7 mouse cellular contexts compared by ENCODE assay signal in the genomic region with DNA sequence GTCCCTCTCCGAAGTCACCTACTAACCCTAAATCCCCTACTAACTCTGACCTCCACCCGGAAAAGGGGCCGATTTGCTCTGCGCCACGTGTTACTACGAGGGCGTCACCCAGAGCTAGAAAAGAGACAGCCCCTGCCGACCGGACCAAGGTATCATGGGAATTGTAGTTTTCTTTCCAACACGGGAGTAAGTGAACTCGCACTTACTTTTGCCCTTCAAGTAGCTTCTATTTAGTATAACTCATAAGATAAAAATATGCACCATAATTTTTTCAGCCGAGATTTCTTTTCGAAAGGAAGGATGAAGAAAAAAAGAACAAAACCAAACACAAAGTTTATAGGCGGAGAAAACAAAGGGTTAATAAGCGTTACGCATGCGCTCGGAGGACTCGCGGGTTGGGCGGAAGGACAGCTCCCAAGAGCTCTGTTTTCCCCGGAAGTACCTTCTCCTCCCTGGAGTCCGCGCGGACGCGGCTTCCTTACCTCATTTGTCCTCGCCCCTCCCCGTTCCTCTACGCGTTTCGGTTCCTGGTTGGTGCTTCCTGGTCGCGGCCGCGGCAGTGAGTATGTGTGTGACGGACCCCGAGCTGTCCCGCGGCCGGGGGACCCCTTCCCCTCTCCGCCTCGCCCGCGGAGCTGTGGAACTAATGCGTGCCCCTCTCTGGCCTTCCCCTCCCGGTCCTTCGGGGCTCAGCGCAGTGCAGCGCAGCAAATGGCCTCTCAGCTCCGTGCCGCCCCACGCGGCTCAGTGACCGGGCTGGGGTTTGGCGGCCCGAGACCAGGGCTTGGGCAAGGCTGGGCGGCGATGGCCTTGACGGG. TPM values are rescaled to one million over a fixed set of nuclear protein-coding genes. Genes with fewer than 3 reads are reported as not detected.
DNase-seq lines count a peak whose midpoint lies in the region; ATAC-seq lines count a peak whose summit lies in the region.

No protein-coding gene starts in this region.

- no peaks in the 10 kb centered on the region for H3K36me3 ChIP-seq in embryonic facial prominence, embryonic 11.5 days (replicated peaks; ENCODE audit: control insufficient read depth, insufficient read depth, low read depth, low read length)
- no peaks in the 10 kb centered on the region for H3K36me3 ChIP-seq in limb, embryonic 10.5 days
- no peaks in the 10 kb centered on the region for H3K36me3 ChIP-seq in midbrain, embryonic 13.5 days

- WGBS in embryonic facial prominence, embryonic 11.5 days, result under 1% methylated on average over 60 of the region's 60 CpGs
- under 1% methylated on average over 60 of the region's 60 CpGs for WGBS in limb, embryonic 10.5 days
- WGBS in midbrain, embryonic 13.5 days, result under 1% methylated on average over 60 of the region's 60 CpGs

- peak; percentile 96 for DNase-seq in adrenal gland, postnatal 14 days
- DNase-seq in embryonic facial prominence, embryonic 11.5 days (ENCODE audit: low spot score), result peak; percentile 95
- DNase-seq in kidney, adult 11 months, result peak; percentile 94
- DNase-seq in limb, embryonic 10.5 days (ENCODE audit: low spot score), result peak; percentile 90
- peak; percentile 82 for DNase-seq in spleen, adult 12 weeks (ENCODE audit: low spot score)

- H3K9me3 ChIP-seq in embryonic facial prominence, embryonic 11.5 days (replicated peaks; ENCODE audit: control insufficient read depth, low read length), result no peaks in the 10 kb centered on the region
- H3K9me3 ChIP-seq in limb, embryonic 10.5 days (replicated peaks), result no peaks in the 10 kb centered on the region
- no peaks in the 10 kb centered on the region for H3K9me3 ChIP-seq in midbrain, embryonic 13.5 days

- no peaks in the 10 kb centered on the region for H3K4me1 ChIP-seq in embryonic facial prominence, embryonic 11.5 days (ENCODE audit: control insufficient read depth, insufficient read depth, low read length)
- H3K4me1 ChIP-seq in limb, embryonic 10.5 days, result peaks cover 8% of the 10 kb centered on the region
- H3K4me1 ChIP-seq in midbrain, embryonic 13.5 days (replicated peaks), result peaks cover 15% of the 10 kb centered on the region

- peak; percentile 96 for ATAC-seq in embryonic facial prominence, embryonic 11.5 days (replicated peaks; ENCODE audit: insufficient number of reproducible peaks, low FRiP score, low TSS enrichment, low read depth)
- ATAC-seq in granulocyte monocyte progenitor cell, adult 5-6 weeks (replicated peaks; ENCODE audit: poor library complexity, severe bottlenecking), result peak; percentile 96
- peak; percentile 99 for ATAC-seq in midbrain, embryonic 13.5 days

- peak overlapping the region; percentile 75 for H3K27ac ChIP-seq in embryonic facial prominence, embryonic 11.5 days (replicated peaks; ENCODE audit: low read depth, low read length)
- H3K27ac ChIP-seq in limb, embryonic 10.5 days, result peak overlapping the region; percentile 94
- peak overlapping the region; percentile 92 for H3K27ac ChIP-seq in midbrain, embryonic 13.5 days

- peak overlapping the region; percentile 93 for H3K9ac ChIP-seq in embryonic facial prominence, embryonic 11.5 days (replicated peaks; ENCODE audit: low read length)
- H3K9ac ChIP-seq in midbrain, embryonic 13.5 days (replicated peaks), result peak overlapping the region; percentile 93

- H3K4me2 ChIP-seq in embryonic facial prominence, embryonic 11.5 days (ENCODE audit: low read depth, low read length), result peak overlapping the region; percentile 67
- peak overlapping the region; percentile 70 for H3K4me2 ChIP-seq in midbrain, embryonic 13.5 days (replicated peaks)

- peak overlapping the region; percentile 94 for H3K4me3 ChIP-seq in embryonic facial prominence, embryonic 11.5 days (ENCODE audit: low read depth, low read length)
- H3K4me3 ChIP-seq in limb, embryonic 10.5 days, result peak overlapping the region; percentile 97
- H3K4me3 ChIP-seq in midbrain, embryonic 13.5 days (replicated peaks), result peak overlapping the region; percentile 95

- H3K27me3 ChIP-seq in embryonic facial prominence, embryonic 11.5 days (ENCODE audit: control insufficient read depth, insufficient read depth, low read length), result no peaks in the 10 kb centered on the region
- no peaks in the 10 kb centered on the region for H3K27me3 ChIP-seq in limb, embryonic 10.5 days (ENCODE audit: low read depth, poor library complexity, severe bottlenecking)
- peaks cover 7% of the 10 kb centered on the region for H3K27me3 ChIP-seq in midbrain, embryonic 13.5 days

RNA-seq across cellular contexts. Expression of gene Zcchc7, which starts 0.7 kb away (rescaled TPM):
- total RNA-seq in adrenal gland, postnatal 14 days (2021), result 46.8 and 51.3 TPM in 2 replicates
- polyA plus RNA-seq in embryonic facial prominence, embryonic 11.5 days (2014; fragmentation: Nextera tagmentation; extraction: Ambion mirVana), result 16.3 and 19.0 TPM in 2 replicates
- 42.2 and 52.4 TPM in 2 replicates for total RNA-seq in granulocyte monocyte progenitor cell, adult 5-6 weeks (2014; fragmentation: Nextera tagmentation)
- total RNA-seq in granulocyte monocyte progenitor cell, adult 5-6 weeks (2017), result 64.3 and 97.0 TPM in 2 replicates
- 20.2 and 20.5 TPM in 2 replicates for polyA plus RNA-seq in limb, embryonic 10.5 days (2016; fragmentation: Nextera tagmentation; extraction: Ambion mirVana)
- polyA plus RNA-seq in midbrain, embryonic 13.5 days (2015; fragmentation: Nextera tagmentation; extraction: Ambion mirVana), result 33.4 and 39.1 TPM in 2 replicates

RNA-seq across cellular contexts. Expression of gene Pax5, which starts 46.1 kb away (rescaled TPM):
- 1.6 and 12.5 TPM in 2 replicates for total RNA-seq in adrenal gland, postnatal 14 days (2021)
- 0.28 and 0.72 TPM in 2 replicates for polyA plus RNA-seq in embryonic facial prominence, embryonic 11.5 days (2014; fragmentation: Nextera tagmentation; extraction: Ambion mirVana)
- total RNA-seq in granulocyte monocyte progenitor cell, adult 5-6 weeks (2014; fragmentation: Nextera tagmentation), result not detected in 2 replicates
- total RNA-seq in granulocyte monocyte progenitor cell, adult 5-6 weeks (2017), result not detected in 2 replicates
- 0.05 and 0.35 TPM in 2 replicates for polyA plus RNA-seq in limb, embryonic 10.5 days (2016; fragmentation: Nextera tagmentation; extraction: Ambion mirVana)
- 9.7 and 10.4 TPM in 2 replicates for polyA plus RNA-seq in midbrain, embryonic 13.5 days (2015; fragmentation: Nextera tagmentation; extraction: Ambion mirVana)

Comparison
In these comparisons a context has a peak if more than half of its experiments do, and no peak if none do; other contexts are left out.
1. Peak in every context shown above with its lines: DNase-seq, ATAC-seq, H3K4me3 ChIP-seq and H3K27ac ChIP-seq.